Mouse (Mus musculus): ENCODE results near the gene Ddx46. TPM values are rescaled to one million over a fixed set of nuclear protein-coding genes. Genes with fewer than 3 reads are reported as not detected.
A peak's percentile ranks its signal among the peaks of the same experiment; 100 is the strongest.

The Ddx46 gene
- polyA plus RNA-seq, 1 experiment = 5.1 TPM

- TF ChIP-seq CTCF (IDR thresholded peaks at IDR 0.05; ENCODE audit: extremely low read depth, insufficient read length, insufficient replicate concordance, low read depth, low read length) = no peak
- TF ChIP-seq POLR2A (IDR thresholded peaks at IDR 0.05; ENCODE audit: low read depth, low read length) = no peak
- no peak overlapping the region for H3K27ac ChIP-seq (ENCODE audit: insufficient read depth, low read depth, low read length)
- no peak overlapping the region for H3K4me3 ChIP-seq (ENCODE audit: low read depth, low read length)
- H3K36me3 ChIP-seq (ENCODE audit: control insufficient read depth, insufficient read depth, low read length) = peaks cover 68% of the 10 kb centered on the region
- WGBS = 55% methylated on average over 8 of the region's 8 CpGs
- no peaks in the 10 kb centered on the region for H3K27me3 ChIP-seq (ENCODE audit: control insufficient read depth, insufficient read depth, low read length)
- no peaks in the 10 kb centered on the region for H3K4me1 ChIP-seq (ENCODE audit: control insufficient read depth, insufficient read depth, insufficient read length, low read length)
These were observed 42.5 kb downstream of the Ddx46 start for GRCm38 (mm10) chr13:55677364-55677763.

- H3K27ac ChIP-seq (ENCODE audit: insufficient read depth, low read depth, low read length) = no peak overlapping the region
- peaks cover 35% of the 10 kb centered on the region for H3K36me3 ChIP-seq (ENCODE audit: control insufficient read depth, insufficient read depth, low read length)
- H3K4me1 ChIP-seq (ENCODE audit: control insufficient read depth, insufficient read depth, insufficient read length, low read length) = no peaks in the 10 kb centered on the region
- H3K27me3 ChIP-seq (ENCODE audit: control insufficient read depth, insufficient read depth, low read length) = no peaks in the 10 kb centered on the region
- TF ChIP-seq POLR2A (IDR thresholded peaks at IDR 0.05; ENCODE audit: low read depth, low read length) = no peak
- no peak for TF ChIP-seq CTCF (IDR thresholded peaks at IDR 0.05; ENCODE audit: extremely low read depth, insufficient read length, insufficient replicate concordance, low read depth, low read length)
- 88% methylated on average over 9 of the region's 9 CpGs for WGBS
- no peak overlapping the region for H3K4me3 ChIP-seq (ENCODE audit: low read depth, low read length)
These were observed 47.4 kb downstream of the Ddx46 start for GRCm38 (mm10) chr13:55682201-55682600.

- no peaks in the 10 kb centered on the region for H3K27me3 ChIP-seq (ENCODE audit: control insufficient read depth, insufficient read depth, low read length)
These were observed 48.8 kb downstream of the Ddx46 start for GRCm38 (mm10) chr13:55683581-55683980.

GRCm38 (mm10) chr13:55686107-55686633 is 51.3 kb downstream of the Ddx46 start:
- H3K27me3 ChIP-seq (ENCODE audit: control insufficient read depth, insufficient read depth, low read length) = no peaks in the 10 kb centered on the region
- no peaks in the 10 kb centered on the region for H3K4me1 ChIP-seq (ENCODE audit: control insufficient read depth, insufficient read depth, insufficient read length, low read length)
- H3K36me3 ChIP-seq (ENCODE audit: control insufficient read depth, insufficient read depth, low read length) = peaks cover 8% of the 10 kb centered on the region
- no peak for TF ChIP-seq CTCF (IDR thresholded peaks at IDR 0.05; ENCODE audit: extremely low read depth, insufficient read length, insufficient replicate concordance, low read depth, low read length)
- TF ChIP-seq POLR2A (IDR thresholded peaks at IDR 0.05; ENCODE audit: low read depth, low read length) = no peak
- no peak overlapping the region for H3K27ac ChIP-seq (ENCODE audit: insufficient read depth, low read depth, low read length)
- 79% methylated on average over 9 of the region's 9 CpGs for WGBS
- H3K4me3 ChIP-seq (ENCODE audit: low read depth, low read length) = no peak overlapping the region

More at GRCm38 (mm10) chr13:55683581-55683980, 48.8 kb downstream of the Ddx46 start:
- Histone ChIP-seq H3K4me3 (ENCODE audit: low read depth, low read length) (no peak overlapping the region), H3K27ac (ENCODE audit: insufficient read depth, low read depth, low read length) (no peak overlapping the region), H3K36me3 (ENCODE audit: control insufficient read depth, insufficient read depth, low read length) (peaks cover 21% of the 10 kb centered on the region), H3K4me1 (ENCODE audit: control insufficient read depth, insufficient read depth, insufficient read length, low read length) (no peaks in the 10 kb centered on the region)
- WGBS = 87% methylated on average over 3 of the region's 3 CpGs
- TF ChIP-seq CTCF (IDR thresholded peaks at IDR 0.05; ENCODE audit: extremely low read depth, insufficient read length, insufficient replicate concordance, low read depth, low read length) (no peak), POLR2A (IDR thresholded peaks at IDR 0.05; ENCODE audit: low read depth, low read length) (no peak)

- H3K4me1 ChIP-seq (ENCODE audit: control insufficient read depth, insufficient read depth, insufficient read length, low read length) = no peaks in the 10 kb centered on the region
- no peak for TF ChIP-seq POLR2A (IDR thresholded peaks at IDR 0.05; ENCODE audit: low read depth, low read length)
- no peak for TF ChIP-seq CTCF (IDR thresholded peaks at IDR 0.05; ENCODE audit: extremely low read depth, insufficient read length, insufficient replicate concordance, low read depth, low read length)
- H3K36me3 ChIP-seq (ENCODE audit: control insufficient read depth, insufficient read depth, low read length) = no peaks in the 10 kb centered on the region
- no peaks in the 10 kb centered on the region for H3K27me3 ChIP-seq (ENCODE audit: control insufficient read depth, insufficient read depth, low read length)
- no peak overlapping the region for H3K27ac ChIP-seq (ENCODE audit: insufficient read depth, low read depth, low read length)
- WGBS = 63% methylated on average over 4 of the region's 4 CpGs
- no peak overlapping the region for H3K4me3 ChIP-seq (ENCODE audit: low read depth, low read length)
These were observed 53.2 kb downstream of the Ddx46 start for GRCm38 (mm10) chr13:55687927-55688602.

- under 1% methylated on average over 51 of the region's 51 CpGs for WGBS
- peak within 1 kb of the TSS; percentile 78 for H3K27ac ChIP-seq (ENCODE audit: insufficient read depth, low read depth, low read length)
These were observed 57.9 kb downstream of the Ddx46 start, which contains the start of gene B230219D22Rik for GRCm38 (mm10) chr13:55692535-55693242. Gene B230219D22Rik, plus strand, starts transcription at chr13:55693124.

GRCm38 (mm10) chr13:55693243-55693721 is 58.5 kb downstream of the Ddx46 start:
- TF ChIP-seq POLR2A (IDR thresholded peaks at IDR 0.05; ENCODE audit: low read depth, low read length) (no peak), CTCF (IDR thresholded peaks at IDR 0.05; ENCODE audit: extremely low read depth, insufficient read length, insufficient replicate concordance, low read depth, low read length) (no peak)
- WGBS = under 1% methylated on average over 70 of the region's 70 CpGs
- Histone ChIP-seq H3K27ac (ENCODE audit: insufficient read depth, low read depth, low read length) (peak overlapping the region; percentile 78), H3K4me3 (ENCODE audit: low read depth, low read length) (peak overlapping the region; percentile 99), H3K4me1 (ENCODE audit: control insufficient read depth, insufficient read depth, insufficient read length, low read length) (no peaks in the 10 kb centered on the region; the same call in 1 of the 2 replicates), H3K27me3 (ENCODE audit: control insufficient read depth, insufficient read depth, low read length) (no peaks in the 10 kb centered on the region), H3K36me3 (ENCODE audit: control insufficient read depth, insufficient read depth, low read length) (peaks cover 2% of the 10 kb centered on the region; the same call in 1 of the 2 replicates)

More at GRCm38 (mm10) chr13:55692535-55693242, 57.9 kb downstream of the Ddx46 start, which contains the start of gene B230219D22Rik:
- H3K27me3 ChIP-seq (ENCODE audit: control insufficient read depth, insufficient read depth, low read length) = no peaks in the 10 kb centered on the region
- H3K36me3 ChIP-seq (ENCODE audit: control insufficient read depth, insufficient read depth, low read length) = no peaks in the 10 kb centered on the region
- H3K4me1 ChIP-seq (ENCODE audit: control insufficient read depth, insufficient read depth, insufficient read length, low read length) = no peaks in the 10 kb centered on the region; the same call in 1 of the 2 replicates
- peak within 1 kb of the TSS; percentile 99 for H3K4me3 ChIP-seq (ENCODE audit: low read depth, low read length)
- TF ChIP-seq CTCF (IDR thresholded peaks at IDR 0.05; ENCODE audit: extremely low read depth, insufficient read length, insufficient replicate concordance, low read depth, low read length) (no peak), POLR2A (IDR thresholded peaks at IDR 0.05; ENCODE audit: low read depth, low read length) (peak; percentile 91)

Data from small intestine, adult 2 months (tissue).